Mouse (Mus musculus): ENCODE data around the gene Fos.

The Fos gene

GRCm38 (mm10) chr12:85461913-85462663 lies 11.6 kb upstream of the Fos start:
- DNase-seq (ENCODE audit: low spot score in 2 of 2): no peak

GRCm38 (mm10) chr12:85462802-85463201 lies 10.9 kb upstream of the Fos start:
- no peak for DNase-seq (ENCODE audit: low spot score in 2 of 2)

- no peak for DNase-seq (ENCODE audit: low spot score in 2 of 2)
Observed at GRCm38 (mm10) chr12:85464431-85464830, 9.3 kb upstream of the Fos start.

- no peak for DNase-seq (ENCODE audit: low spot score in 2 of 2)
Observed at GRCm38 (mm10) chr12:85464902-85465301, 8.8 kb upstream of the Fos start.

- DNase-seq (ENCODE audit: low spot score in 2 of 2): peak; percentile 29 to 50
Observed at GRCm38 (mm10) chr12:85467854-85468253, 5.8 kb upstream of the Fos start.

GRCm38 (mm10) chr12:85468666-85469065 lies 5.0 kb upstream of the Fos start:
- no peak for DNase-seq (ENCODE audit: low spot score in 2 of 2)

GRCm38 (mm10) chr12:85471920-85472655 lies 1.6 kb upstream of the Fos start:
- DNase-seq (ENCODE audit: low spot score in 2 of 2): peak in 1 of 2 experiments; percentile 59

- no peak for DNase-seq (ENCODE audit: low spot score in 2 of 2)
Observed at GRCm38 (mm10) chr12:85472656-85473410, 857 bp upstream of the Fos start.

- DNase-seq (ENCODE audit: low spot score in 2 of 2): peak; percentile 64 to 72
Observed at GRCm38 (mm10) chr12:85474298-85475231, 875 bp downstream of the Fos start.

- DNase-seq (ENCODE audit: low spot score in 2 of 2): no peak
Observed at GRCm38 (mm10) chr12:85475232-85475919, 1.7 kb downstream of the Fos start.

- no peak for DNase-seq (ENCODE audit: low spot score in 2 of 2)
Observed at GRCm38 (mm10) chr12:85475920-85476828, 2.5 kb downstream of the Fos start.

GRCm38 (mm10) chr12:85477219-85477618 lies 3.5 kb downstream of the Fos start:
- DNase-seq (ENCODE audit: low spot score in 2 of 2): no peak

- DNase-seq (ENCODE audit: low spot score in 2 of 2): no peak
Observed at GRCm38 (mm10) chr12:85477804-85478203, 4.1 kb downstream of the Fos start.

GRCm38 (mm10) chr12:85478696-85479095 lies 5.0 kb downstream of the Fos start:
- DNase-seq (ENCODE audit: low spot score in 2 of 2): no peak

GRCm38 (mm10) chr12:85479190-85479589 lies 5.5 kb downstream of the Fos start:
- no peak for DNase-seq (ENCODE audit: low spot score in 2 of 2)

- no peak for DNase-seq (ENCODE audit: low spot score in 2 of 2)
Observed at GRCm38 (mm10) chr12:85483155-85483554, 9.5 kb downstream of the Fos start.

GRCm38 (mm10) chr12:85484655-85485054 lies 11.0 kb downstream of the Fos start:
- DNase-seq (ENCODE audit: low spot score in 2 of 2): no peak

GRCm38 (mm10) chr12:85485890-85486765 lies 12.4 kb downstream of the Fos start:
- DNase-seq (ENCODE audit: low spot score in 2 of 2): peak; percentile 90 to 94

- DNase-seq (ENCODE audit: low spot score in 2 of 2): no peak
Observed at GRCm38 (mm10) chr12:85486766-85487069, 13.0 kb downstream of the Fos start.

Data from frontal cortex, postnatal 10 days (tissue).